Mouse (Mus musculus) left cerebral cortex, adult 8-10 months (tissue): ENCODE measurements around the gene 1700020N01Rik. TPM values are rescaled to one million over a fixed set of nuclear protein-coding genes. Genes with fewer than 3 reads are reported as not detected.

Source experiments
- DNase-seq, 2 experiments: peaks; one replicate each; pipeline ENCODE4 v3.0.0; 2022; ENCODE audit warnings: low spot score in 2 of 2
- total RNA-seq, 4 experiments: library from RNA; stranded (reverse); gene quantifications; 2 replicates each; pipeline ENCODE4 v1.2.4; 2022

Gene 1700020N01Rik
- total RNA-seq, 4 experiments from 2014 or later, result not detected

GRCm38 (mm10) chr10:21600931-21601330, 8.0 kb downstream of the 1700020N01Rik start:
- DNase-seq, result peak; percentile 38 to 61

GRCm38 (mm10) chr10:21604476-21604875, 11.5 kb downstream of the 1700020N01Rik start:
- DNase-seq, result no peak

GRCm38 (mm10) chr10:21605011-21605571, 12.1 kb downstream of the 1700020N01Rik start:
- DNase-seq, result peak in 1 of 2 experiments; percentile 44

GRCm38 (mm10) chr10:21605601-21606000, 12.7 kb downstream of the 1700020N01Rik start:
- DNase-seq, result peak in 1 of 2 experiments; percentile 72

GRCm38 (mm10) chr10:21606931-21607330, 14.0 kb downstream of the 1700020N01Rik start:
- DNase-seq, result no peak

GRCm38 (mm10) chr10:21609583-21609982, 16.6 kb downstream of the 1700020N01Rik start:
- no peak for DNase-seq

GRCm38 (mm10) chr10:21613021-21613860, 20.3 kb downstream of the 1700020N01Rik start:
- DNase-seq, result no peak

- DNase-seq, result no peak
These were observed 21.6 kb downstream of the 1700020N01Rik start for GRCm38 (mm10) chr10:21614520-21614919.

- DNase-seq, result no peak
These were observed 26.0 kb downstream of the 1700020N01Rik start for GRCm38 (mm10) chr10:21618745-21619508.

GRCm38 (mm10) chr10:21622065-21622464, 29.1 kb downstream of the 1700020N01Rik start:
- DNase-seq, result no peak

GRCm38 (mm10) chr10:21628555-21628954, 35.6 kb downstream of the 1700020N01Rik start:
- peak in 1 of 2 experiments; percentile 64 for DNase-seq

- no peak for DNase-seq
These were observed 36.2 kb downstream of the 1700020N01Rik start for GRCm38 (mm10) chr10:21629031-21629740.

- no peak for DNase-seq
These were observed 38.5 kb downstream of the 1700020N01Rik start for GRCm38 (mm10) chr10:21631481-21631880.

- no peak for DNase-seq
These were observed 39.7 kb downstream of the 1700020N01Rik start for GRCm38 (mm10) chr10:21632687-21633086.

GRCm38 (mm10) chr10:21635988-21636710, 43.2 kb downstream of the 1700020N01Rik start:
- no peak for DNase-seq

GRCm38 (mm10) chr10:21636711-21637081, 43.8 kb downstream of the 1700020N01Rik start:
- DNase-seq, result peak in 1 of 2 experiments; percentile 50

GRCm38 (mm10) chr10:21651388-21651787, 58.4 kb downstream of the 1700020N01Rik start:
- DNase-seq, result no peak

GRCm38 (mm10) chr10:21652426-21653345, 59.7 kb downstream of the 1700020N01Rik start:
- peak in 1 of 2 experiments; percentile 31 for DNase-seq

GRCm38 (mm10) chr10:21653469-21653868, 60.5 kb downstream of the 1700020N01Rik start:
- DNase-seq, result no peak
